Mouse (Mus musculus) left cerebral cortex, postnatal 10 days (tissue): ENCODE measurements around the gene Tbc1d2b. TPM values are rescaled to one million over a fixed set of nuclear protein-coding genes. Genes with fewer than 3 reads are reported as not detected.
A peak's percentile ranks its signal among the peaks of the same experiment; 100 is the strongest.

Experiments
- DNase-seq, 2 experiments: peaks; one replicate each; pipeline ENCODE4 v3.0.0; 2021 to 2022; ENCODE audit warnings: low spot score in 2 of 2, mixed read lengths in 1 of 2; ENCODE audit errors: extremely low spot score in 1 of 2
- intact Hi-C: fragments of 180-260 bp; cut with DNase I; formaldehyde crosslinking; loops from one replicate; pipeline ENCODE4 v1.15.1; 2025
- total RNA-seq, 2 experiments: library from RNA; stranded (reverse); gene quantifications; 2 replicates each; pipeline ENCODE4 v1.2.3; 2021

Gene Tbc1d2b
- total RNA-seq, 2 experiments from 2014 or later, result 15.0 to 15.8 TPM

DNA sequence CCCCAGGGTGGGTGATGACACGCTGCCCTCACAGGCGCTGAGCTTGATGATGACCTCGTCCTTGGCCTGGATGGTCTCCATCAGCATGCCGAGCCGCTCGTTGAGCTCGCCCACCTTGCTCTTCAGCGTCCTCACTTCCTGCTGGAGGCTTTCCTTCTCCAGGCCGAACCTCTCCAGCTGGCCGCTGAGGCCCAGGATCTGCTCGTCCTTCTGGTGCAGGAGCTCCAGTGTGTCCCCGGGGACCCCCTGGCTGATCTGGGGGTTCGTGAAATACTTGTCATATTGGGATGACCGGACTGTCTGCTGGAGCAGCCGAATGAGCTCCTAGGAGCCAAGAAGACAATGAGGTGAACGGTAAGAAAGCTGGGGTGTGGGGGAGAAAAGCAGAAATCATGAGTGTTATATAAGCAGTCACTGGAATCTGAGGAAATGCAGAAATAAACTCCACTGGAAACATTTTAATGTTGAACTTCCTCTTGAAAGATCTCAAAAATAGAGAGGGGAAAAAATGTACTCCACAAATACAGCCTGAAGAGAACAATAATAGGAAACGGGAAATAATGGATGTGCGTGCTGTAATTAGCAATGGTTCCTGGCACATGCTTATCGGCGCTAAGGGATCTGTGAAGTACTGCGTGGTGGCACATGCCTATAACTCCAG is 44.4 kb downstream of the Tbc1d2b start:
- DNase-seq, result no peak
- intact Hi-C loops, result no loop called here

GRCm38 (mm10) chr9:90222275-90222674 is 48.3 kb downstream of the Tbc1d2b start:
- intact Hi-C loops, result no loop called here
- DNase-seq, result peak in 1 of 2 experiments; percentile 9

- intact Hi-C loops, result no loop called here
- DNase-seq, result peak in 1 of 2 experiments; percentile 11
Measured at GRCm38 (mm10) chr9:90217501-90217900, 53.1 kb downstream of the Tbc1d2b start.

GRCm38 (mm10) chr9:90216259-90217001 is 54.2 kb downstream of the Tbc1d2b start:
- peak in 1 of 2 experiments; percentile 19 for DNase-seq
- intact Hi-C loops, result no loop called here

DNA sequence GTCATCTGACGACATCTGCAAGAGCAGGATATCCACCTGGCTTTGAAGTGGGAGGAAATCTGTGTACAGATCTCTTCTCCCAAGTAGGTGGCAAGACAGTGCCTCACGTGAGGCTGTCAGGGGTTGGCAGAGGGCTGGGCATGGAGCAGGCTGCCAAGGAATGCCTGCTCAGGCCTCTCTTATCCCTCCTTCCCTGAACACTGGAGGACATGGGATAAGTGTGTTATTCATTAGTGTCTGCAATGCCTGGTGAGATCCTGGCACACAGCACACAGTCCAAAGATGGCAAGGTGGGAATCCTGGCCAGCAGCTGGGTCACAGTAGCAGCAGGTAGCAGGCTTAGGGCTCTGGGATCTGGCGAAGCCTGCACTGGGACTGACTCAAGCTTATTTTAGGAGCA is 57.5 kb downstream of the Tbc1d2b start:
- peak in 1 of 2 experiments; percentile 8 for DNase-seq
- intact Hi-C loops, result no loop called here

DNA sequence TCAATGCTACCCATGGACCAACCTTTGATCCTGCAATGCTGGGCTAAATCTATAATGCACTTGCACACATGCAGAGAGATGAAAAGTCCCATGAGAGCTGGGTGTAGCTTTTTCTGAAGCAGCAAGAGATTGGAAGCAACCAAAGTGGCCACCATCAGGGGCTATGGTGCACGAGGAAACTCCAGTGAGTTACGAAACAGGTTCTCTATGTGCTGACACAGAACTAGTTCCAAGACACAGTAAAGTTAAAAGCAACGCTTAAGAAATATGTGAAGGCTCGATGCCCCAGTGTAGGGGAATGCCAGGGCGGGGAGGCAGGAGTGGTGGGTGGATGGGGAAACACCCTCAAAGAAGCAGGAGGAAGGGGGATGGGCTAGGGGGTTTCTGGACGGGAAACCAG is 61.9 kb downstream of the Tbc1d2b start:
- intact Hi-C loops, result loop anchor here (5.0 kb wide), 1 partner anchor 239 kb away; no protein-coding TSS in a partner anchor
- DNase-seq, result peak in 1 of 2 experiments; percentile 9

- intact Hi-C loops, result loop anchor here (5.0 kb wide), 1 partner anchor 239 kb away; no protein-coding TSS in a partner anchor
Measured at GRCm38 (mm10) chr9:90207808-90208207, 62.8 kb downstream of the Tbc1d2b start.

DNA sequence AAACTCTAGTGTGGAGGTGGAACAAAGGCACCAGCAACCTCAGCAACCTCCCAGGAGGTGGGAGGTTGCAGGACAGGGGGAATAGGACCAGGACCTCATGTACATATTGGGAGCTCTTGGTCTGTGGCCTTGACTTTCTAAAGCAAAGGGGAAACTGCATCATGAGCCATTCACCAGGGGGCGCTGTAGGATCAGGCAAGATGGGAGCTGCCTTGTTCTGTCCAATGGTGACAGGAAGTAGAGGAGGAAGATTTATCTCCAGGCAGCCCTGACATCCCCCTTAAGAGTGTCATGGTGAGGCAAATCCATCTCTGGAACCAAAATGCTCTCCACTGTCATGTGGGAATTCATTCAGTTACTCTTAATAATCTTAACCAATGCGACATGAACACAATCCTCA is 64.1 kb downstream of the Tbc1d2b start:
- peak; percentile 54 to 88 for DNase-seq
- intact Hi-C loops, result loop anchor here (5.0 kb wide), 1 partner anchor 241 kb away; no protein-coding TSS in a partner anchor

More at GRCm38 (mm10) chr9:90207808-90208207, 62.8 kb downstream of the Tbc1d2b start:
- peak in 1 of 2 experiments; percentile 27 for DNase-seq

DNA sequence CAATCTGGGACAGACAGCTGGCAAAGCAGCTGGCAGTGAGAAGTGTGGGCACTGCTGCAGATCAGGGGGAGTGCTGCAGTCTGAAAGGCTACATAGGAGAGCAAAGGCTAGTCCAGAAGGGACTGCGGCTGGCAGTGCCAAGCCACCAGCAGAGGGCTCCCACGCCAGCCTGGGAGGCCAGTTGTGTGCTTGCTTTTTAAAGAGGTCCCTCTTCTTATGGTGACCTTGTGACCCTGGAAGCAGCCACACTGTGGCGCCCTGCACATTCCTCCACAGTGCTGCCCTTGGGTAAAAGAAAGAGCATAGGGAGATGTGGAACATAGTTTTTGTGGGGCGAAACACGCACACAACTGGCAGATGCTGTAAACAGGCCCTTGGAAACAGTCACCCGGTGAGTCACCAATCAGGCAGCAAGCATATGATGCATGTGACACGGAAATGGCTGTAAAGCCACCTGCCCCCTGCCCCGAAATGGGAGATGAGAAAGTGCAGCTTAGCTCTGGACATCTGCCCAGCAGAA is 66.1 kb downstream of the Tbc1d2b start:
- intact Hi-C loops, result no loop called here
- DNase-seq, result peak in 1 of 2 experiments; percentile 34

DNA sequence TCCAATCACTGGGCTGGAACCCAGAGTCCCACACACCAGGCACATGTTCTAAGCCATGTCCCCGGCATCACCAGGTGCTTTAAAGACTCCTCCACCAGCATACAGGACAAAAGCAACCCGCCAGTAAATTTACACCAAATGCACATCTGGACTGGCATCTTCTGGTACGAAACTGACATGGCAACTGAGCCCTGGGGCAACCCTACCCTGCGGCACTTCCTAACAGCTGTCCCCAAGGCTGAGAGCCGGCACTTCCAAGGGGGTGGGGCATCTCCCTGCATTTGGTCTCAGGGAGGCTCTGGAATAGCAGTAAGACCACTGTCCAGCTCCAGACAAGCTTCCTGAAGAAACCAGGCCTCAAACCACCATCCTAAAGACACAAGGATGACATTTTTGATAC is 67.4 kb downstream of the Tbc1d2b start:
- DNase-seq, result peak in 1 of 2 experiments; percentile 18
- intact Hi-C loops, result no loop called here

DNA sequence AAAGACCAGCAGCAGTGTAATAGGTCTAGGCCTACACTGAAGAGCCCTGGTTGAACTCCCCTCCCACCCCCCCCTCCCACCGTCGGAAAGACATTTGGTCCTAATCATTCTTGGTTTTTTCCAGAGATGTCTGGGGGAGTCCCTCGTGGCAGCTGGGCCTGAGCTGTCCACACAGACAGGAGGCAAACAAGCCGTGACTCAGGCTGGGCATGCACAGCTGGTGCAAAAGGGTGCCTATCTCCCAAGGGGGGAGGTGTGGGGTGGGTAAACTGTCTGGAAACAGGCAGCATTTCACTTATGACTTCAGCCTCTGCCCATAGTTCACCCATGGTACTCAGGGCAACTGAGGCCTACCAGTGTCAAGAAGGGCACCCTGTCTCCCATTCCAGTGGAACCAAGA is 69.1 kb downstream of the Tbc1d2b start:
- no peak for DNase-seq
- intact Hi-C loops, result no loop called here

- intact Hi-C loops, result no loop called here
- DNase-seq, result no peak
Measured at GRCm38 (mm10) chr9:90201096-90201495, 69.5 kb downstream of the Tbc1d2b start.

GRCm38 (mm10) chr9:90200501-90200900 is 70.1 kb downstream of the Tbc1d2b start:
- no peak for DNase-seq
- intact Hi-C loops, result no loop called here

DNA sequence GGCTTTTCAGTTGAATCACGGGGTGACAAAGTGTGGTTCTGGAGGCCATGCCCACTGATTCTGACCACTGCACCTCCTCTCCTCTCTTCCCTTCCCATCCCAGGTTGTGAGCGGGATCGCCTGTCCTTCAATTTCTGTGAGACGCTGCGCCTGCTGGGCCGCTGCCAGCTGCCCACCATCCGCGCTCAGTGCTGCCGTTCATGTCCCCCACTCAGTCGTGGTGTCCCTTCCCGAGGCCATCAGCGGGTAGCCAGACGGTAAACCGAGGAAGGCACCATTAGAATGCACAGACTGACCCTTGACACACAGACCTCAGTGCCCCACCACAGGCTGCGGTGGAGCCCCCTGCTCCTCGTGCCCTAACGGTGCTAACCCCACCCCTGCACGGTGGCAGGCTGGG is 71.0 kb downstream of the Tbc1d2b start:
- intact Hi-C loops, result no loop called here
- DNase-seq, result peak in 1 of 2 experiments; percentile 20

DNA sequence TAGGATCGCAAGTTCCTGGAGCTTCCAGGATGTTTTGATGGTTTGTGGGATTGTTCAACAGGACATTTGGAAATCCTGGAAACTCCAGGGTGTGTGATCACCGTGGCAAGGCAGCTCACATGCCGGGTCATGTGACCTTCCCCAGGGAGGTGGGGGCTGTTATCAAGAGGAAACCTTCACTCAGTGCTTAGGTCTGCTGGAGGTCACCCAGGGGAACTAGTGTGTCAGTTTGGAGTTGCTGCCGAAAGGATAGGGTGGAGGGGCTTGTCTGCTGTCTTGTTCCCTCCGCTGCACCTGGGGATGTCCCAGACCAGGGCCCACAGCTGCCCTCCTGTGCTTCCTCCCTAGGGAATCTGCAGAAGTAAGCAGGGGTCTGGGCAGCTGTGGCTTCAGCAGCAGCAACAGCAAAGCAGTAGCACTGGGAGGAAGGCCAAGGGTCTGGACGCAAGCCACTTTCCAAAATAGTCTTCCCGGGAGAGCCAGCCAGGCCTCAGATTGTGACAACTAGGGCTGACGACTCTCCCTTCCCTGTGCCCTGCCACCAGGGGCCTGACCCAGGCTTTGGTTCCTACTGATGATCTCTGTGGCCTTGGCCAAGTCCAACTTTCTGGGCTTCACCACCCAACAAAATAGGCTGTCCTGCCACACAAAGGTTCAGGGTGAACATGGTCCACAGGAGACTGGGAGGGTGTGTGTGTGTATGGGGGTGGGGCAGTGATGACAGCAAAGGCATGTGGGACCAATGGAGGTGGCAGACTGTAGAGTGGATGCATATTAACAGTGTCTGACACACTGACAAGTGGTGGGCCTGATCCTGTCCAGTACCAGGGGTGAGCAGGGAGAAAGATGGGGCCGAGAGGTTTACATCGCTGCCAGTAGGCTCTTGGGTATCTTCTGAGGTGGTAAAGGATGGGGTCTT is 71.8 kb downstream of the Tbc1d2b start:
- peak; percentile 29 to 68 for DNase-seq
- intact Hi-C loops, result no loop called here

GRCm38 (mm10) chr9:90197866-90198383 is 72.7 kb downstream of the Tbc1d2b start:
- no peak for DNase-seq
- intact Hi-C loops, result no loop called here

- no peak for DNase-seq
- intact Hi-C loops, result no loop called here
Measured at GRCm38 (mm10) chr9:90197116-90197665, 73.4 kb downstream of the Tbc1d2b start.

GRCm38 (mm10) chr9:90196262-90196661 is 74.3 kb downstream of the Tbc1d2b start:
- no peak for DNase-seq

More at GRCm38 (mm10) chr9:90196262-90196661, 74.3 kb downstream of the Tbc1d2b start:
- intact Hi-C loops, result no loop called here
